Mouse (Mus musculus) frontal cortex, postnatal 14 days (tissue): ENCODE data around the gene Slc51b.

Experiments used
- DNase-seq, 2 experiments: peaks; one replicate each; pipeline ENCODE4 v3.0.0; 2022; ENCODE audit warnings: low spot score in 2 of 2

Slc51b gene

GRCm38 (mm10) chr9:65372449-65372848, 50.3 kb downstream of the Slc51b start:
- DNase-seq, result no peak

- no peak for DNase-seq
Observed at GRCm38 (mm10) chr9:65371756-65372155, 51.0 kb downstream of the Slc51b start.

GRCm38 (mm10) chr9:65365721-65366120, 57.0 kb downstream of the Slc51b start:
- no peak for DNase-seq

- no peak for DNase-seq
Observed at GRCm38 (mm10) chr9:65363684-65364083, 59.1 kb downstream of the Slc51b start.
